Mouse (Mus musculus): ENCODE measurements around the gene Slc27a3.

The Slc27a3 gene

GRCm38 (mm10) chr3:90389511-90390490 lies at the start of gene Slc27a3:
TSS of gene Slc27a3 (minus strand) at chr3:90389938.
- in situ Hi-C loops (cut with MboI, MseI), result no loop called here

DNA sequence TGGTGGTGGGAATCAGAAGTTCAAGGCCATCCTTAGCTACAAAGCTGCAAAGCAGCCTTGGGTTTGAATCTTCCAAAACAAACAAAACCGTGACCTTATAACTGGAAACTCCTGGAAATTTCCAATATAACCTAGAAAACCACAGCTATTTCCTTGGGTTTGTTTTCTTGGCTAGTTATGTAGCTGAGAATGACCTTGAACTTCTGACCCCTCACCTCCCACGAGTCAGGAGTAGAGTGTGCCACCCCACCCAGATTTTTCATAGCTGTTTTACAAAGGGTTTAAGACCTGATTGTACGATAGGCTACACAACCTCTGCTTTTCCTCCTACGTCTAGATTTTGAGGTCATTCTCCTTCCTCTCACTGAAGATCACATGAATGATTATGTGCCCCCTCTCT lies 47.4 kb upstream of the Slc27a3 start:
- in situ Hi-C loops (cut with MboI, MseI), result no loop called here

GRCm38 (mm10) chr3:90434073-90434730 lies 44.5 kb upstream of the Slc27a3 start:
- in situ Hi-C loops (cut with MboI, MseI), result no loop called here

GRCm38 (mm10) chr3:90433381-90434020 lies 43.8 kb upstream of the Slc27a3 start, which contains the start of gene Ints3:
TSS of gene Ints3 (minus strand) at chr3:90433622.
- in situ Hi-C loops (cut with MboI, MseI), result no loop called here

DNA sequence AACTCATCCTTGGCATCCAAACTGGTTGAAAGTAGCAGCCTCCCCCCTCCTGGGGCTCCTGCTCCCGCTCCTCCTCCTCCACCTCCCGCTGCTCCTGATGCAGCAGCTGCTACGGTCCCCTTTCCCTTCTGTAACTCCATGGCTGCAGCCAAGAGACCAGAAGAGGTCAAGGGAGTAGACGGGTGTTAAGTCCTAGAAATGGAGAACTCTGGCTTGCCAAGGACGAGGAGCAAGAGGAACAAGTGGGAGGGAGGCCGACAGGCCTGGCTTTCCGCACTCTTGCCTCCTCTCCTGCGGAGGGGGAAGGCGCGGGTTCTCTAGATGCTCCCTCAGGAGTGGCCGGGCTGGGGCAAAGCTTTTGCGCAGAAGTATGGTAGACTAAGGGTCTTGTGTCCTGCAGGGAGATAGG lies 43.1 kb upstream of the Slc27a3 start:
- in situ Hi-C loops (cut with MboI, MseI), result no loop called here

DNA sequence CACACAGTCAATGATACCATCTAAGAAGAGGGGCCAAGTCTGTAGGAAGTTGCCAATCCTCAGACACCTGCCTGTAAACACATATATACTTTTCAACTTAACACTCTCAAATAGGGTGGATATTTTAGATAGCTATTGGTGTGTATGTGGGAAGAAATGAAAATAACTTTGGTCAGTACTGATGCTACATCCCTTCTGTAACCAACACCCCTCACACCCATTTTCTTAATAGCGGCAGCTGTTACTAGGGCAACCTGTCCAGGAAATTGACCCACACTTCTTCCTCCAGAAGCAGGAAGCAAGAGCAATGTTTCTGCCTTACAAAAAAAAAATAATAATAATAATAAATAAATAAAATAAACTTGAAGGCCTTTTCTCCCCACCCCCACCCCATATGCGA lies 42.6 kb upstream of the Slc27a3 start:
- in situ Hi-C loops (cut with MboI, MseI), result no loop called here

GRCm38 (mm10) chr3:90429576-90429975 lies 39.8 kb upstream of the Slc27a3 start:
- in situ Hi-C loops (cut with MboI, MseI), result no loop called here

DNA sequence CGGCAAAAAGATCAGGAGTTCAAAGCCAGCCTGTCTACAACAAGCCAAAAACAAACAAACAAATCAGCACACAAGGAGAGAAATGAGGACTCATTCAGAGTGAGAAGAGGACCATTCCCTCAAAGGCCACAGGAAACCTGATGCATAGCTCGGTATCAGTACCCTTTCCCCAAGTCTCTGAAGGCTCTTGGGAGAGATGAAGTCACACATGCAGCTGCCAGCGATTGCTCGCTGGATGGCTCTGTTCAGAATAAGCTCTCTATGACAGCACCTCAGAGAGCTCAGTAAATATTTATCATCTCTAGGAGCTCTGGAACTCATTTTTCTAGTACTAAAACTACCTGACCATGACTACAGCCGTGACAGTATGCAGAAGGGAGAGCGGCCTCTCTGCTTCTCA lies 38.4 kb upstream of the Slc27a3 start:
- in situ Hi-C loops (cut with MboI, MseI), result no loop called here

- in situ Hi-C loops (cut with MboI, MseI), result no loop called here
These were observed 37.8 kb upstream of the Slc27a3 start for GRCm38 (mm10) chr3:90427574-90427973.

DNA sequence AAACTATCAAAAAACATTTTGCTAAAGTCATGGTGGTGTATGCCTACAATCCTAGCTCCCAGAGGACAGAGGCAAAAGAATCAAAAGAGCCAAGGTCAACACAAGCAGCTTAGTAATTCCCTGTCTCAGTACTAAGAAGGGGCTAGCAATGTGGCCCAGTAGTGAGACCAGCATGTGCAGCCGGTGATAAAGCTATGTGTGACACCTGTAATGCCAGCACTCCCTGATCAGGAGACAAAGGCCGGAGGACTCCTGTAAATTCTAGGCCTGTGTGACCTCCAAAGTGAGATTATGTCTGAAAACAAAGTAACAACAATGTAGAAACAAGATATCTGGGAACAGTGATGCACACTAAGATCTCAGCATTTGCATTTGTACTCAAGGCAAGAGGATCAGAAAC lies 35.8 kb upstream of the Slc27a3 start:
- in situ Hi-C loops (cut with MboI, MseI), result no loop called here

- in situ Hi-C loops (cut with MboI, MseI), result no loop called here
These were observed 33.8 kb upstream of the Slc27a3 start for GRCm38 (mm10) chr3:90423549-90423948.

DNA sequence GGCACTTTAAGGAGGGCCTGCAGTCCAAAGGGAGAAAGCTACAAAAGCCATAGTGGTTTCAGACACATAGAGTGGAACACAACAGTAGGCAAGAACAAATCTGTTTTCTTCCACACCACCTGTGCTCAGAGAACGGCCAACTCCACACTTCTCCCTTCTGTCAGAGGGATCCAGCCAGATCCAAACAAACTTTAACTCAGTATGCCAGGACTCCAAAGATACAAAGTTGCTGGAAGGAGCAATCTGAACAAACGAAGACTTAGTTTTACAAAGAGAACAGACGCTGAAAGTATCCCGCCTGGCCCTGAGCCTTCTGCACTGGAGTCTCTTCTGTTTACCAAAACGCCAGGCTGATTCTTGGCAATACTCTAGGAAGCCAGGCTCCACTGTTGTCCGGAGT lies 31.0 kb upstream of the Slc27a3 start:
- in situ Hi-C loops (cut with MboI, MseI), result no loop called here

GRCm38 (mm10) chr3:90413011-90413396 lies 23.3 kb upstream of the Slc27a3 start:
- in situ Hi-C loops (cut with MboI, MseI), result loop anchor here (10.0 kb wide), 1 partner anchor 52 kb away; the partner anchor contains the start of gene Npr1

DNA sequence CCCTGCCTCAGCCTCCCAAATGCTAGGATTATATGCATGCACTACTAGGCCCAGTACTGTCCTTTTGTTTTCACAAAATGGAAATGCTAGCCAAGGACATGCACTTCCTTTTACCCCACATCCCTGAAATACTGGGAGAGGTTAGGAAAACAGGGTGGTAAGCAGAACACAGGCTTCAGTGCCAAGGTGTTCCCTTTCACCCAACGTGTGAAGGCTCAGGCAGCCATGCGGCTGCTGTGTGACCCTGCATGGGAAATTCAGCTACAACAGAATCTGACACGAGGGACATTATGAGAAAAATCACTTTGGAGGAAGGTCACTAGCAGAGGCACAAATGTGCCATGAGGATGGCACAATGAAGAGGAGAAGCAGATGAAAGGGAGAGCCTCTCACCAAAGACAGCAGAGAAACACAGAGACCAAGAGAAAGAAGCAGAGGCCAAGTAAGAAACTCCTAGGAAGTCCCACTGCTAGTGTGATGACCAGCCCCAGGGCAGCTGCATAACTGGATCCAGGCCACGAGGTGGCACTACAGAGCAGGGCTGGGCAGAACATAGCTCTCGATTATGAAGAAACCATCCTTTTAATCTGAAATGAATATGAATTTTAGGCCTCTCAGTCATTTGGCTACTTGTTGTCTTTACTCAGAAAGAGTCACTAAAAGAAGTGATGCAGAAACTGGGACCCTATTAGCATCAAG lies 22.7 kb upstream of the Slc27a3 start:
- in situ Hi-C loops (cut with MboI, MseI), result loop anchor here (10.0 kb wide), 1 partner anchor 52 kb away; the partner anchor contains the start of gene Npr1

GRCm38 (mm10) chr3:90408721-90409120 lies 19.0 kb upstream of the Slc27a3 start:
- in situ Hi-C loops (cut with MboI, MseI), result no loop called here

- in situ Hi-C loops (cut with MboI, MseI), result no loop called here
These were observed 16.7 kb upstream of the Slc27a3 start for GRCm38 (mm10) chr3:90406414-90406813.

- in situ Hi-C loops (cut with MboI, MseI), result no loop called here
These were observed 14.9 kb upstream of the Slc27a3 start for GRCm38 (mm10) chr3:90404609-90405008.

DNA sequence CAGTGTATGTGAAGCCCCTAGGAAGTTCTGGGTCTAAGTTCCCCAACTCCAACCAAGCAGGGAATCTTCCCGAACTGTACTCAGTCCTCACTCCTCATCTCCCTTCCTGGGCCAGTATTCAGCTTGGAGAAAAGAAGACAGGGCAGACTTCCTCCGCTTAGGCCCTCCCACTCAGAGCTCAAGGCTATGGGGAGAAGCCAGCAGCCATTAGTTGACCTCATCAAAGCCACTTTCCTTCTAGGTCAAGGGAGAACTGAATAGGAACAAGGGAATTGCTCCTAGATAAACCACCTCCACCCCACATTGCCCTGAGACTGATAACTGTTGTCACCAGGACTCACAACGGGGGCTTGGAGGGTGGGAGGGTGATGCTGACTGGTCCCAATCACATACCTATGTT lies 14.4 kb upstream of the Slc27a3 start:
- in situ Hi-C loops (cut with MboI, MseI), result no loop called here

DNA sequence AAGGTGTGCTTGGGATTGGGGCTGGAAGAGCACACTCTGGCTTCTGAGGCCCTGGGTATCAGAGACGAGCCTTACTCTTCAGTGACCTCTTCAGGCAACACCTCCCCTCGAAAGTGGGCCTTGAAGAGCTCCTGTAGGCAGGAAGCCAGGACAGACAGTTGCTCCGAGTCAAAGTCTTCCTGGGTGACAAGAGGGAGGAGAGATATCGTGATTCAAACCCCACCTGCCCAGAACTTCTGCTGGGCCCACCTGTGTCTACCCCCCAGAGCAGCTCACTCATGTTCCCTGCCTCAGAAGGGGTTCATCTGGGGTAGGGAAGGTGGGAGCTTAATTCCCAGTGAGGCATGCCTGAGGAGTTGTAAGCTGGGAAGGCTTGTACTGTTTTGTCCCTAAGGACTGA lies 11.3 kb upstream of the Slc27a3 start:
- in situ Hi-C loops (cut with MboI, MseI), result no loop called here

DNA sequence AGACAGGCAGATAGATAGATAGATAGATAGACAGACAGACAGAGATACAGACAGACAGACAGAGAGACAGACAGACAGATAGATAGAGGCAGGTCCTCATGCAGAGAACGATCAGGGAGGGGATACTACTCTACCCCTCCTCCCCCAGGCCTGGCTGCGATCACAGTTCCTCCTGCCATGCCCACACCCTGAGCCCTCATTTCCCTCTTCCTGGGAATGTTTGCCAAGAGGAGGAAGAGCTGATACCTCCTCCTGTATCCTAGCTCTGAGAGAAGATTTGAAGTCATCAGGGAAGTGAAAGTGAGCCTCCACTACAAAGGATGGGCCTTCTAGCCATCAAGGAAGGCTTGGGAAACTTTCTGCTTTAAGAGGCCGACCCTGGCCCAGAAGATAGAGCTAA lies 5.9 kb upstream of the Slc27a3 start:
- in situ Hi-C loops (cut with MboI, MseI), result no loop called here

- in situ Hi-C loops (cut with MboI, MseI), result no loop called here
These were observed 2.9 kb upstream of the Slc27a3 start for GRCm38 (mm10) chr3:90392661-90393060.

- in situ Hi-C loops (cut with MboI, MseI), result no loop called here
These were observed 2.2 kb upstream of the Slc27a3 start for GRCm38 (mm10) chr3:90391941-90392340.
